In genomic region chr2:92273101-92273801, GRCm38 (mm10) we compare ENCODE assay signal across 14 mouse cellular contexts.
A peak's percentile ranks its signal among the peaks of the same experiment; 100 is the strongest.
DNase-seq lines count a peak whose midpoint lies in the region; ATAC-seq and TF ChIP-seq lines count a peak whose summit lies in the region.
"Had no signal": no experiment of that assay in that cellular context is flagged by ENCODE, and none has a peak within 500 bp of the region (broad histone marks: within the 10 kb centered on the region; RNA-seq: fewer than 3 reads in every experiment).

No protein-coding gene starts in this region.

- intact Hi-C loops in heart, adult 2 months (cut with DNase I) = no loop called here

- no peaks in the 10 kb centered on the region for H3K27me3 ChIP-seq in heart, adult 2 months (ENCODE audit: control insufficient read depth, insufficient read depth, low read length)
- H3K27me3 ChIP-seq in lung, embryonic 14.5 days (ENCODE audit: insufficient read depth, low read length) = no peaks in the 10 kb centered on the region
- H3K27me3 ChIP-seq in forebrain, embryonic 16.5 days (replicated peaks; ENCODE audit: control insufficient read depth, insufficient read depth, low read length) = no peaks in the 10 kb centered on the region
- no peaks in the 10 kb centered on the region for H3K27me3 ChIP-seq in kidney, adult 2 months (replicated peaks; ENCODE audit: control insufficient read depth, insufficient read depth, low read length)
- H3K27me3 ChIP-seq: heart, embryonic 12.5 days; limb, embryonic 12.5 days; lung, embryonic 15.5 days; neural tube, embryonic 12.5 days had no signal

- WGBS in heart, adult 2 months = 58% methylated on average over 6 of the region's 6 CpGs
- 70% methylated on average over 6 of the region's 6 CpGs for WGBS in lung, embryonic 14.5 days
- WGBS in forebrain, embryonic 16.5 days = 38% methylated on average over 6 of the region's 6 CpGs
- 69% methylated on average over 6 of the region's 6 CpGs for WGBS in kidney, adult 2 months

- H3K4me1 ChIP-seq in heart, adult 2 months (ENCODE audit: control insufficient read depth, insufficient read depth, low read length) = peaks cover 5% of the 10 kb centered on the region
- no peaks in the 10 kb centered on the region for H3K4me1 ChIP-seq in lung, embryonic 14.5 days (ENCODE audit: insufficient read depth)
- peaks cover 12% of the 10 kb centered on the region for H3K4me1 ChIP-seq in forebrain, embryonic 16.5 days (replicated peaks; ENCODE audit: control insufficient read depth, insufficient read depth, low read length)
- peaks cover 2% of the 10 kb centered on the region; the same call in 1 of the 2 replicates for H3K4me1 ChIP-seq in kidney, adult 2 months (ENCODE audit: control insufficient read depth, insufficient read depth, low read length)
- H3K4me1 ChIP-seq: neural tube, embryonic 12.5 days had no signal

- H3K4me3 ChIP-seq in heart, adult 2 months = no peak overlapping the region
- no peak overlapping the region for H3K4me3 ChIP-seq in lung, embryonic 14.5 days (ENCODE audit: low read depth, low read length)
- no peak overlapping the region for H3K4me3 ChIP-seq in forebrain, embryonic 16.5 days (replicated peaks; ENCODE audit: low read length)
- H3K4me3 ChIP-seq in kidney, adult 2 months (ENCODE audit: insufficient read depth, low read depth, low read length) = no peak overlapping the region
- H3K4me3 ChIP-seq: heart, embryonic 12.5 days; limb, embryonic 12.5 days; lung, embryonic 15.5 days; neural tube, embryonic 12.5 days had no signal

- H3K9me3 ChIP-seq in lung, embryonic 14.5 days (ENCODE audit: low read depth, low read length) = no peaks in the 10 kb centered on the region
- 0 out of 2 replicates have a peak, but pooled peaks cover 2% of the 10 kb centered on the region for H3K9me3 ChIP-seq in forebrain, embryonic 16.5 days (ENCODE audit: control insufficient read depth, low read length)
- H3K9me3 ChIP-seq: heart, embryonic 12.5 days; limb, embryonic 12.5 days; lung, embryonic 15.5 days; neural tube, embryonic 12.5 days had no signal

- no peak for DNase-seq in heart, adult 2 months
- DNase-seq in heart, adult 8-10 months (ENCODE audit: low spot score) = no peak
- DNase-seq in lung, embryonic 14.5 days = peak; percentile 61
- DNase-seq in lung, postnatal 14 days = no peak
- peak; percentile 67 for DNase-seq in Muller cell, postnatal 12 days (ENCODE audit: inconsistent ontology term)
- DNase-seq in kidney, adult 2 months = no peak
- DNase-seq in urinary bladder, postnatal 14 days (ENCODE audit: low spot score) = no peak
- DNase-seq: kidney, adult 8-10 months; thymus, postnatal 36 days had no signal

- ATAC-seq in lung, embryonic 14.5 days (ENCODE audit: insufficient read depth) = no peak
- no peak for ATAC-seq in forebrain, embryonic 16.5 days

- H3K27ac ChIP-seq in heart, adult 2 months = peak overlapping the region; percentile 6; the same call in 1 of the 2 replicates
- no peak overlapping the region; the same call in 1 of the 2 replicates for H3K27ac ChIP-seq in lung, embryonic 14.5 days (ENCODE audit: low read depth)
- peak overlapping the region; percentile 48; the same call in 1 of the 2 replicates for H3K27ac ChIP-seq in forebrain, embryonic 16.5 days (ENCODE audit: low read length)
- no peak overlapping the region for H3K27ac ChIP-seq in kidney, adult 2 months (ENCODE audit: insufficient read depth, low read depth, low read length)
- H3K27ac ChIP-seq: limb, embryonic 12.5 days; lung, embryonic 15.5 days; neural tube, embryonic 12.5 days had no signal

- no peak for TF ChIP-seq CTCF in heart, adult 2 months (IDR thresholded peaks at IDR 0.05)
- no peak for TF ChIP-seq CTCF in lung, embryonic 14.5 days (IDR thresholded peaks at IDR 0.05; ENCODE audit: low read depth)
- no peak for TF ChIP-seq CTCF in kidney, adult 2 months (conservative IDR thresholded peaks at IDR 0.05; ENCODE audit: insufficient read depth, insufficient read length, low read depth, low read length)

- no peak overlapping the region for H3K4me2 ChIP-seq in lung, embryonic 14.5 days
- H3K4me2 ChIP-seq in forebrain, embryonic 16.5 days (ENCODE audit: low read length) = no peak overlapping the region; the same call in 1 of the 2 replicates
- H3K4me2 ChIP-seq: heart, embryonic 12.5 days; limb, embryonic 12.5 days; lung, embryonic 15.5 days; neural tube, embryonic 12.5 days had no signal

- no peak overlapping the region for H3K9ac ChIP-seq in heart, adult 2 months (ENCODE audit: low read depth, low read length)
- H3K9ac ChIP-seq in lung, embryonic 14.5 days = no peak overlapping the region
- H3K9ac ChIP-seq in forebrain, embryonic 16.5 days (replicated peaks; ENCODE audit: low read depth, low read length) = no peak overlapping the region
- H3K9ac ChIP-seq: heart, embryonic 12.5 days; limb, embryonic 12.5 days; lung, embryonic 15.5 days; neural tube, embryonic 12.5 days had no signal

- no peak for TF ChIP-seq EP300 in heart, adult 2 months (IDR thresholded peaks at IDR 0.05; ENCODE audit: insufficient read depth, low read depth, low read length)

- TF ChIP-seq POLR2A in heart, adult 2 months (IDR thresholded peaks at IDR 0.05; ENCODE audit: insufficient read depth, low read depth, low read length) = no peak
- TF ChIP-seq POLR2A in kidney, adult 2 months (IDR thresholded peaks at IDR 0.05; ENCODE audit: low read depth, low read length) = no peak

- H3K36me3 ChIP-seq in heart, adult 2 months (ENCODE audit: control insufficient read depth, insufficient read depth, low read length) = no peaks in the 10 kb centered on the region
- no peaks in the 10 kb centered on the region; the same call in 1 of the 2 replicates for H3K36me3 ChIP-seq in lung, embryonic 14.5 days (ENCODE audit: insufficient read depth)
- peaks cover 4% of the 10 kb centered on the region; the same call in 1 of the 2 replicates for H3K36me3 ChIP-seq in forebrain, embryonic 16.5 days (ENCODE audit: control insufficient read depth, insufficient read depth)
- H3K36me3 ChIP-seq in kidney, adult 2 months (ENCODE audit: control insufficient read depth, insufficient read depth, low read length) = no peaks in the 10 kb centered on the region
- H3K36me3 ChIP-seq: lung, embryonic 15.5 days had no signal

- no peaks in the 10 kb centered on the region; the same call in 1 of the 2 replicates for H3K79me2 ChIP-seq in heart, adult 2 months (replicated peaks; ENCODE audit: control insufficient read depth, insufficient read depth, low read length)

Comparison
In these comparisons a context has a peak if more than half of its experiments do, and no peak if none do; other contexts are left out.
1. DNase-seq: peak in lung, embryonic 14.5 days (single experiment) and Muller cell, postnatal 12 days (single experiment); none in heart, adult 2 months (0 of 2), heart, adult 8-10 months (single experiment), lung, postnatal 14 days (single experiment), kidney, adult 2 months (single experiment) and urinary bladder, postnatal 14 days (single experiment).
2. H3K27ac ChIP-seq: peak in heart, adult 2 months (single experiment) and forebrain, embryonic 16.5 days (single experiment); none in lung, embryonic 14.5 days (single experiment) and kidney, adult 2 months (single experiment).